Mouse (Mus musculus): ENCODE measurements around the gene S100a3.

GRCm38 (mm10) chr3:90594466-90594865 is 34.1 kb downstream of the S100a3 start:
- no peak for TF ChIP-seq CTCF (IDR thresholded peaks at IDR 0.05; ENCODE audit: borderline replicate concordance, control insufficient read depth, extremely low read depth, insufficient read depth, low read length, poor library complexity)
- TF ChIP-seq POLR2A (IDR thresholded peaks at IDR 0.05; ENCODE audit: control insufficient read depth, extremely low read depth, insufficient read depth, low read length, poor library complexity), result no peak
